Mouse (Mus musculus) testis, adult 2 months (tissue): ENCODE results near the gene Numbl. TPM values are rescaled to one million over a fixed set of nuclear protein-coding genes. Genes with fewer than 3 reads are reported as not detected.
"Not testable (repeated sequence)": the region's sequence is repeated elsewhere in the genome, so short reads cannot be mapped to it uniquely, and the experiment has no call there.

ENCODE experiments used
- H3K27ac ChIP-seq: fragments of 200-500 bp; 2 replicates; pipeline ENCODE4 v1.5.1; 2012; ENCODE audit warnings: low read depth, low read length; ENCODE audit not compliant: control insufficient read depth, insufficient read depth
- H3K27me3 ChIP-seq: fragments of 200-500 bp; 2 replicates; pipeline ENCODE4 v1.6.1; 2012; ENCODE audit warnings: mild to moderate bottlenecking, low read length, moderate library complexity; ENCODE audit not compliant: control insufficient read depth, insufficient read depth
- H3K36me3 ChIP-seq: fragments of 200-500 bp; 2 replicates; pipeline ENCODE4 v1.6.1; 2012; ENCODE audit warnings: mild to moderate bottlenecking, low read length; ENCODE audit not compliant: control insufficient read depth, insufficient read depth
- H3K4me1 ChIP-seq: fragments of 200-500 bp; 2 replicates; pipeline ENCODE4 v1.6.1; 2012; ENCODE audit warnings: low read length; ENCODE audit not compliant: control insufficient read depth, insufficient read depth
- H3K4me3 ChIP-seq: fragments of 200-500 bp; 2 replicates; pipeline ENCODE4 v1.5.1; 2012; ENCODE audit warnings: low read depth, mild to moderate bottlenecking, low read length, moderate library complexity, mixed read lengths; ENCODE audit not compliant: control insufficient read depth
- CTCF ChIP-seq: fragments of 200-500 bp; IDR thresholded peaks from 2 replicates; pipeline ENCODE4 v1.5.1; 2012; ENCODE audit warnings: low read depth, mild to moderate bottlenecking, inconsistent platforms, low read length, moderate library complexity; ENCODE audit not compliant: control insufficient read depth, insufficient read depth, insufficient replicate concordance
- POLR2A ChIP-seq: fragments of 200-500 bp; IDR thresholded peaks from 2 replicates; pipeline ENCODE4 v1.6.1; 2012; ENCODE audit warnings: low read depth, mild to moderate bottlenecking, inconsistent platforms, low read length, moderate library complexity; ENCODE audit not compliant: control insufficient read depth
- polyA plus RNA-seq: library from polyadenylated mRNA; depleted of rRNA; stranded (reverse); fragments of >200 nt; gene quantifications from 2 replicates; pipeline ENCODE4 v1.2.3, GENCODE M21; 2012

Gene Numbl
- polyA plus RNA-seq, 1 experiment: 5.9 TPM

- Histone ChIP-seq H3K27ac (no peak overlapping the region), H3K4me3 (peak overlapping the region; percentile 84), H3K27me3 (no peaks in the 10 kb centered on the region), H3K36me3 (no peaks in the 10 kb centered on the region), H3K4me1 (peaks cover 14% of the 10 kb centered on the region)
- TF ChIP-seq POLR2A: no peak
- no peak for TF ChIP-seq CTCF
Measured at GRCm38 (mm10) chr7:27233300-27233699, 24.9 kb upstream of the Numbl start.

GRCm38 (mm10) chr7:27235726-27236125 is 22.5 kb upstream of the Numbl start:
- Histone ChIP-seq H3K27ac (no peak overlapping the region), H3K4me1 (peaks cover 12% of the 10 kb centered on the region), H3K4me3 (no peak overlapping the region), H3K27me3 (no peaks in the 10 kb centered on the region), H3K36me3 (no peaks in the 10 kb centered on the region; the same call in 1 of the 2 replicates)
- no peak for TF ChIP-seq POLR2A
- no peak for TF ChIP-seq CTCF

DNA sequence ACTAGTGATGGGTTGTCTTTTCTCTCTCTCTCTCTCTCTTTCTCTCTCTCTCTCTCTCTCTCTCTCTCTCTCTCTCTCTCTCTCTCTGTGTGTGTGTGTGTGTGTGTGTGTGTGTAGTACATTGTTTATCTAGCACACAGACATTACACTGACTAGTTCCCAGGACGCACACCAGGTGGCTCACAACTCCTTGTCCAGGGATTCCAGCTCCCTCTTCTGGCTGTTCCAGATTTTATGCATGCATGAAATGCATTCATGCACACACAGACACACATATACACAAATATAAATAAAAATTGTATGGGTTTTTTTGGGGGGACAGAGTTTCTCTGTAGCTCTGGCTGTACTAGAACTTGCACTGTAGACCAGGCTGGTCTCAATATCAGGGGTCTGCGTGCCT is 20.7 kb upstream of the Numbl start:
- H3K27me3 ChIP-seq: no peaks in the 10 kb centered on the region
- H3K36me3 ChIP-seq: no peaks in the 10 kb centered on the region; the same call in 1 of the 2 replicates
- H3K4me1 ChIP-seq: peaks cover 10% of the 10 kb centered on the region
- H3K4me3 ChIP-seq: no peak overlapping the region
- TF ChIP-seq CTCF (no peak), POLR2A (no peak)
- no peak overlapping the region for H3K27ac ChIP-seq

GRCm38 (mm10) chr7:27238568-27238967 is 19.7 kb upstream of the Numbl start:
- TF ChIP-seq POLR2A: no peak
- no peak for TF ChIP-seq CTCF
- no peak overlapping the region for H3K27ac ChIP-seq
- no peaks in the 10 kb centered on the region for H3K27me3 ChIP-seq
- H3K36me3 ChIP-seq: no peaks in the 10 kb centered on the region; the same call in 1 of the 2 replicates
- H3K4me1 ChIP-seq: peaks cover 3% of the 10 kb centered on the region
- H3K4me3 ChIP-seq: no peak overlapping the region

DNA sequence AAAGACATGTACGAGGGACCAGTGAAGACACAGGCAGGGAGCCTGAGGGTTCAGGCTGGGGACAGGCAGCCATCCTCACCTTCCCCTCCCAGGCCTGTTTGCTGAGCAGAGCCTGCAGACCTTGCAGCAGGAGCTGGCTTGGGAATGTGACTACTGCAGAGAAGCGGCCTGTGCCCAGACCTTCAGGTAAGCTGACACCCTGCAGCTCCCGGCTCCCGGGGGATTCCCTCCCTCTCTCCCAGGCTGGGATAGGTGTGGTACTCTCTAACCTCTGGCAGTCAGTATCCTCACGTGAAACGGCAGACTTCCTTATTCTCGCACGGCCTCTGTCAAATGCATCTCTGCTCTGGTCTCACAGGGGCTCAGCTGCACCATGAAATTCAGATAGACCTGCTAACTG is 15.0 kb upstream of the Numbl start:
- Histone ChIP-seq H3K4me1 (no peaks in the 10 kb centered on the region), H3K27me3 (no peaks in the 10 kb centered on the region), H3K36me3 (no peaks in the 10 kb centered on the region; the same call in 1 of the 2 replicates), H3K4me3 (no peak overlapping the region), H3K27ac (no peak overlapping the region)
- TF ChIP-seq POLR2A (no peak), CTCF (no peak)

- not testable (repeated sequence) for H3K27ac ChIP-seq, H3K36me3 ChIP-seq, H3K4me3 ChIP-seq, H3K27me3 ChIP-seq, H3K4me1 ChIP-seq
Measured at GRCm38 (mm10) chr7:27244088-27244487, 14.1 kb upstream of the Numbl start.

DNA sequence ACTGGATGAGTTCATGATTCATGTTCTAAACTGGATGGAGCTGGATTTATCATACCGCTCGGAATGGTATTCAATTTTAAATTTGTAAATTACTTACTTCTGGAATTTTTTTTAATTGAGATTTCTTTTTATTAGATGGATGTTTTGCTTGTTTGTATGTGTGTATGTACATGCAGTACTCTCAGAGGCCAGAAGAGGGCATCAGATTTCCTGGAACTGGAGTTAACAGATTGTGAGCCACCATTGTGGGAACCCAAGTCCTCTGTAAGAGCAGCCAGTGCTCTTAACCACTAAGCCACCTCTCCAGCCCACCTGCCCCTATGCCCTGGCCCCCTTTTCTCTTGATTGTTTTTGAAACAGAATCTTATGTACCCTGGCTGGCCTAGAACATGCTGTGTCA is 9.1 kb upstream of the Numbl start:
- no peak for TF ChIP-seq CTCF
- H3K4me3 ChIP-seq: no peak overlapping the region
- no peaks in the 10 kb centered on the region for H3K4me1 ChIP-seq
- H3K27ac ChIP-seq: no peak overlapping the region
- H3K36me3 ChIP-seq: no peaks in the 10 kb centered on the region; the same call in 1 of the 2 replicates
- no peaks in the 10 kb centered on the region for H3K27me3 ChIP-seq

- TF ChIP-seq CTCF (no peak), POLR2A (no peak)
- H3K27ac ChIP-seq: no peak overlapping the region
- no peaks in the 10 kb centered on the region for H3K4me1 ChIP-seq
- no peaks in the 10 kb centered on the region for H3K27me3 ChIP-seq
- no peaks in the 10 kb centered on the region; the same call in 1 of the 2 replicates for H3K36me3 ChIP-seq
- H3K4me3 ChIP-seq: no peak overlapping the region
Measured at GRCm38 (mm10) chr7:27249928-27250327, 8.3 kb upstream of the Numbl start.
